Mouse (Mus musculus) 3134 (cell line): ENCODE data around the gene Gm3629.
"Not testable (repeated sequence)": the region's sequence is repeated elsewhere in the genome, so short reads cannot be mapped to it uniquely, and the experiment has no call there.

Source experiments
- DNase-seq: peaks from one replicate; pipeline ENCODE4 v3.0.0-alpha.2; 2011; ENCODE audit warnings: low spot score; ENCODE audit not compliant: insufficient read length; ENCODE audit errors: extremely low read depth

The Gm3629 gene

GRCm38 (mm10) chr14:6590513-6590912, at the start of gene Gm3629:
Gm3629 (minus strand) TSS chr14:6590613.
- not testable (repeated sequence) for DNase-seq

DNA sequence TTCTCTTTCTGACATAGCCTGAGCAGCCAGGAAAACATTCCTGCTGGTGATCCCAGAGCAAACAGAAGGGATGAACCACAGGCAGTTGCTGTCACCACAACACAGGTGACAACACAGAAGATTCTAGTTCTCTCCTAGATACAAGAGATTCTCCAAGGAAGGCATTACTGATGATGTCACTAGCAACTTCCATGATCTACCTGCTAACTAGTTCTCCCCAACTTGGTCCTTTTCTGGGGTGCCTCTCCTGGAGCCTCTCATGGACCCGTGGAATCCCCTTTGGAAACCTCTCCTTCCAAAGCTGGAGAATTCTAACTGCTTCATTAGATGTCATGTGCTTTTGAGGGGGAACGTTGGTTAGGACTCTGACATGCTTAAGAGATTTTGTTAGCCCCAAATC, 31.9 kb upstream of the Gm3629 start, which contains the start of gene Gm3460:
Gm3460 (minus strand) TSS at position 101 of the 400 bp plus-strand sequence.
- DNase-seq, result not testable (repeated sequence)

GRCm38 (mm10) chr14:6606436-6606835, 16.0 kb upstream of the Gm3629 start:
- DNase-seq, result not testable (repeated sequence)

DNA sequence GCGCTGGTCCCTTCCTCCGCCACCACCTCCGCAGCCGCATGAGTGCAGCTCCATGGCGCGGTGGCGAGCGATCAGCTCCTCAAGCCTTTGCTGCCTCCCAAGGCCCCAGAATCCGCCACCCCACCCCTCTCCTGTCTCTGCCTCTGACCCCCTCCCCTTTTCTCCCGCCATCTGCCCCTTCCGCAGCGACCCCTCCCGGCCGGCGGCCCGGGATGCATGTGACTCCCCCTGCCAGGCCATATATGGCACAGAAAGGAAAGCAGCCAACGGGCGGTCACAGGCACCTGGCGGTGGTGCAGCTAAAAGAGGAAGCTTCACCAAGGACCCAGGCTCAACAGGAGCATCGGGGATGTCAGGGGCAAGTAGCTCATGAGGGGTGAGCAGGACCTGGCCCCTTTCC, 14.6 kb upstream of the Gm3629 start:
- not testable (repeated sequence) for DNase-seq

- DNase-seq, result not testable (repeated sequence)
These were observed 14.1 kb upstream of the Gm3629 start for GRCm38 (mm10) chr14:6604551-6604950.

GRCm38 (mm10) chr14:6537190-6537589, 53.2 kb downstream of the Gm3629 start, which contains the start of gene Gm8356:
Gm8356 (minus strand) TSS chr14:6537290.
- DNase-seq, result not testable (repeated sequence)
